Mouse (Mus musculus) midbrain, embryonic 10.5 days (tissue): ENCODE results near the gene Letm1. TPM values are rescaled to one million over a fixed set of nuclear protein-coding genes. Genes with fewer than 3 reads are reported as not detected.

Source experiments
- DNase-seq: peaks from one replicate; pipeline ENCODE4 v3.0.0-alpha.2; 2017; ENCODE audit warnings: low spot score
- H3K27ac ChIP-seq: fragments of 300-500 bp; sonication (generic); replicated peaks from 2 replicates; pipeline ENCODE4 v1.5.1; 2016; ENCODE audit warnings: mild to moderate bottlenecking
- H3K27me3 ChIP-seq: fragments of 300-500 bp; sonication (generic); 2 replicates; pipeline ENCODE4 v1.6.1; 2016; ENCODE audit warnings: low read depth, mild to moderate bottlenecking; ENCODE audit not compliant: poor library complexity, severe bottlenecking
- H3K36me3 ChIP-seq: fragments of 300-500 bp; sonication (generic); 2 replicates; pipeline ENCODE4 v1.6.1; 2016; ENCODE audit warnings: mild to moderate bottlenecking, moderate library complexity
- H3K4me1 ChIP-seq: fragments of 300-500 bp; sonication (generic); 2 replicates; pipeline ENCODE4 v1.6.1; 2016
- H3K4me3 ChIP-seq: fragments of 300-500 bp; sonication (generic); 2 replicates; pipeline ENCODE4 v1.5.1; 2016; ENCODE audit warnings: mild to moderate bottlenecking, moderate library complexity
- H3K9me3 ChIP-seq: fragments of 300-500 bp; sonication (generic); replicated peaks from 2 replicates; pipeline ENCODE4 v1.6.1; 2016; ENCODE audit warnings: mild to moderate bottlenecking
- WGBS: fragments of 180-500 bp; shearing (Covaris S2); methylation state at CpG from one replicate; pipeline ENCODE4 v1.1.7; 2016; 5-methylcytosine and 5-hydroxymethylcytosine counted together
- polyA plus RNA-seq: library from polyadenylated mRNA; unstranded; fragments of >200 nt; fragmentation: Nextera tagmentation; extraction: Ambion mirVana; gene quantifications from 2 replicates; pipeline ENCODE4 v1.2.1, GENCODE M21; 2016

The Letm1 gene
- polyA plus RNA-seq, 1 experiment from 2014 or later, result 47.7 TPM

GRCm38 (mm10) chr5:33733837-33734236, 48.8 kb downstream of the Letm1 start:
- Histone ChIP-seq H3K9me3 (no peaks in the 10 kb centered on the region), H3K36me3 (peaks cover 83% of the 10 kb centered on the region), H3K4me3 (no peak overlapping the region), H3K27me3 (peaks cover 39% of the 10 kb centered on the region), H3K27ac (no peak overlapping the region), H3K4me1 (peaks cover 8% of the 10 kb centered on the region)
- DNase-seq, result no peak
- WGBS, result 94% methylated on average over 12 of the region's 12 CpGs

- WGBS, result 59% methylated on average over 21 of the region's 21 CpGs
- H3K27me3 ChIP-seq, result peaks cover 67% of the 10 kb centered on the region
- no peak for DNase-seq
Observed at GRCm38 (mm10) chr5:33731051-33731450, 51.6 kb downstream of the Letm1 start.

GRCm38 (mm10) chr5:33730516-33730915, 52.1 kb downstream of the Letm1 start:
- Histone ChIP-seq H3K36me3 (peaks cover 100% of the 10 kb centered on the region), H3K9me3 (no peaks in the 10 kb centered on the region), H3K4me1 (peaks cover 29% of the 10 kb centered on the region), H3K27ac (no peak overlapping the region), H3K27me3 (peaks cover 73% of the 10 kb centered on the region), H3K4me3 (no peak overlapping the region)
- WGBS, result 57% methylated on average over 5 of the region's 5 CpGs
- no peak for DNase-seq

More at GRCm38 (mm10) chr5:33731051-33731450, 51.6 kb downstream of the Letm1 start:
- Histone ChIP-seq H3K27ac (no peak overlapping the region), H3K4me1 (peaks cover 24% of the 10 kb centered on the region), H3K36me3 (peaks cover 100% of the 10 kb centered on the region), H3K9me3 (no peaks in the 10 kb centered on the region), H3K4me3 (no peak overlapping the region)

- H3K4me3 ChIP-seq, result no peak overlapping the region; the same call in 1 of the 2 replicates
- H3K4me1 ChIP-seq, result peaks cover 46% of the 10 kb centered on the region
- no peaks in the 10 kb centered on the region for H3K9me3 ChIP-seq
- DNase-seq, result no peak
- 83% methylated on average over 7 of the region's 7 CpGs for WGBS
- peaks cover 89% of the 10 kb centered on the region for H3K27me3 ChIP-seq
- H3K36me3 ChIP-seq, result peaks cover 100% of the 10 kb centered on the region
- H3K27ac ChIP-seq, result no peak overlapping the region; the same call in 1 of the 2 replicates
Observed at GRCm38 (mm10) chr5:33728841-33729240, 53.8 kb downstream of the Letm1 start.

- H3K9me3 ChIP-seq, result no peaks in the 10 kb centered on the region
- DNase-seq, result no peak
- peaks cover 65% of the 10 kb centered on the region for H3K4me1 ChIP-seq
- H3K27ac ChIP-seq, result no peak overlapping the region
- peaks cover 86% of the 10 kb centered on the region for H3K36me3 ChIP-seq
- WGBS, result 80% methylated on average over 1 of the region's 1 CpGs
- H3K4me3 ChIP-seq, result peak overlapping the region; percentile 11; the same call in 1 of the 2 replicates
- peaks cover 100% of the 10 kb centered on the region for H3K27me3 ChIP-seq
Observed at GRCm38 (mm10) chr5:33726891-33727290, 55.7 kb downstream of the Letm1 start.

- Histone ChIP-seq H3K9me3 (no peaks in the 10 kb centered on the region), H3K27me3 (peaks cover 99% of the 10 kb centered on the region), H3K27ac (0 out of 2 replicates have a peak overlapping the region, but pooled peaks have one; percentile 35), H3K4me3 (peak overlapping the region; percentile 92; the same call in 1 of the 2 replicates), H3K36me3 (peaks cover 79% of the 10 kb centered on the region), H3K4me1 (peaks cover 70% of the 10 kb centered on the region)
- no peak for DNase-seq
- WGBS, result 86% methylated on average over 7 of the region's 7 CpGs
Observed at GRCm38 (mm10) chr5:33726081-33726647, 56.5 kb downstream of the Letm1 start.

- Histone ChIP-seq H3K27me3 (peaks cover 99% of the 10 kb centered on the region), H3K4me1 (peaks cover 83% of the 10 kb centered on the region), H3K4me3 (peak overlapping the region; percentile 92), H3K9me3 (no peaks in the 10 kb centered on the region), H3K27ac (peak overlapping the region; percentile 95), H3K36me3 (peaks cover 56% of the 10 kb centered on the region)
- DNase-seq, result peak; percentile 81
- WGBS, result 2% methylated on average over 36 of the region's 36 CpGs
Observed at GRCm38 (mm10) chr5:33723641-33724465, 58.8 kb downstream of the Letm1 start.

GRCm38 (mm10) chr5:33723019-33723640, 59.5 kb downstream of the Letm1 start:
- Histone ChIP-seq H3K4me3 (peak overlapping the region; percentile 92), H3K27ac (peak overlapping the region; percentile 95), H3K9me3 (no peaks in the 10 kb centered on the region), H3K36me3 (peaks cover 49% of the 10 kb centered on the region), H3K27me3 (peaks cover 99% of the 10 kb centered on the region), H3K4me1 (peaks cover 88% of the 10 kb centered on the region)
- WGBS, result under 1% methylated on average over 61 of the region's 61 CpGs
- peak; percentile 71 for DNase-seq

- no peak for DNase-seq
Observed at GRCm38 (mm10) chr5:33722266-33723018, 60.2 kb downstream of the Letm1 start.

GRCm38 (mm10) chr5:33721541-33722265, 60.9 kb downstream of the Letm1 start, which contains the start of gene Fgfr3:
Gene Fgfr3, plus strand, starts transcription at chr5:33721674.
- Histone ChIP-seq H3K27ac (peak within 1 kb of the TSS; percentile 95), H3K27me3 (peaks cover 96% of the 10 kb centered on the region), H3K4me3 (peak within 1 kb of the TSS; percentile 92), H3K4me1 (peaks cover 88% of the 10 kb centered on the region), H3K9me3 (no peaks in the 10 kb centered on the region), H3K36me3 (peaks cover 35% of the 10 kb centered on the region)
- under 1% methylated on average over 63 of the region's 73 CpGs for WGBS
- DNase-seq, result peak; percentile 85

More at GRCm38 (mm10) chr5:33722266-33723018, 60.2 kb downstream of the Letm1 start:
- Histone ChIP-seq H3K27me3 (peaks cover 96% of the 10 kb centered on the region), H3K36me3 (peaks cover 42% of the 10 kb centered on the region), H3K4me1 (peaks cover 88% of the 10 kb centered on the region), H3K27ac (peak overlapping the region; percentile 95), H3K9me3 (no peaks in the 10 kb centered on the region), H3K4me3 (peak overlapping the region; percentile 92)
- WGBS, result under 1% methylated on average over 53 of the region's 53 CpGs

- DNase-seq, result no peak
- Histone ChIP-seq H3K9me3 (no peaks in the 10 kb centered on the region), H3K36me3 (peaks cover 27% of the 10 kb centered on the region), H3K4me3 (peak overlapping the region; percentile 92), H3K27me3 (peaks cover 96% of the 10 kb centered on the region), H3K4me1 (peaks cover 88% of the 10 kb centered on the region), H3K27ac (peak overlapping the region; percentile 95)
- 9% methylated on average over 8 of the region's 8 CpGs for WGBS
Observed at GRCm38 (mm10) chr5:33720852-33721490, 61.6 kb downstream of the Letm1 start.
